Mouse (Mus musculus) adrenal gland, adult 18-20 months (tissue): ENCODE data around the gene Btbd35f17. TPM values are rescaled to one million over a fixed set of nuclear protein-coding genes. Genes with fewer than 3 reads are reported as not detected.
"Not testable (repeated sequence)": the region's sequence is repeated elsewhere in the genome, so short reads cannot be mapped to it uniquely, and the experiment has no call there.

Experiments used
- DNase-seq, 2 experiments: peaks; one replicate each; pipeline ENCODE4 v3.0.0; 2021 to 2022; ENCODE audit warnings: low spot score in 2 of 2
- long read RNA-seq, 2 experiments: library from polyadenylated mRNA; stranded (forward); transcript quantifications; one replicate each; pipeline ENCODE4 v2.0.0; 2021
- total RNA-seq, 2 experiments: library from RNA; stranded (reverse); gene quantifications; 1 replicate in 1 of 2; 2 replicates in 1 of 2; pipeline ENCODE4 v1.2.3; 2021

Gene Btbd35f17
- not detected for total RNA-seq
- long read RNA-seq, experiment 1: 0 reads
- long read RNA-seq, experiment 2: 0 reads

DNA sequence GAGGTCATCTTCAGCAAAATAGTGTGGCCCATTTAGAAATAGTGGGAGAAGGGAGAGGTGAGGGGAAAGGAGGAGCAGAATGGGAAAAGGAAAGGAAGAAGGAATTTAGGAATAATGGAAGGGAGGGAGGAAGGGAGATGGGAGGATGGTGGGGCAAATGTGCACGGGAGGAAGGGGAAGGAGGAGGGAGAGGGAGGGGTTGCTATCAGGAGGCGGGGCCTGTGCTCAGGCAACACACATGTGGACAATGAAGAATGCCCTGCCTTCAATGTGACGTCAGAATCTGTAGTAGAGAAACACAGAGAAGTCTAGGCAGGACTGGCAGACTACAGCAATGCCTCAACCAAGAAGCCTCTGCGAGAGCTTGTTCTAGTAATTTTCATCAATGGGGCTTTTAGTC lies at the start of gene Btbd35f17:
Gene Btbd35f17 (plus strand): TSS at position 301 of the 400 bp plus-strand sequence.
- DNase-seq: not testable (repeated sequence)

Other genes starting within 250 kb of the Btbd35f17 start
- not detected for gene Btbd35f28, start 174.1 kb upstream of the Btbd35f17 start, total RNA-seq
- gene Btbd35f20, start 79.4 kb upstream of the Btbd35f17 start, total RNA-seq: not detected